12 mouse cellular contexts compared by ENCODE assay signal in the genomic region with DNA sequence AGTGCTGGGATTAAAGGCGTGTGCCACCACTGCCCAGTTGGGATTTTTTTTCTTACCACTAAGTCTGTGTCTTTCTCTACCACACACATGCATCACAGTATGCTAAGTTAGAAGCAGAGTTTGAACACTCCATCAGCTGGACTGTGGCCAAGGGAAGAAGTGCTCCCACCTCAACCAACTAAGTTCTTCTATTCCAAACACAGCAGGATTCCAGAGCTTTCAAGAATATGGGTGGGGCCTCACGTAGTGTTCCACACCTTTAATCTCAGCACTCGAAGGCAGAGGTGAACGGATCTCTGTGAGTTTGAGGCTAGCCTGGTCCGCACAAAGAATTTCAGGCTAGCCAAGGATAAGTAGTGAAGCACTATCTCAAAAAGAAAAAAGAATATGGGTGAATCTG.
"Had no signal": no experiment of that assay in that cellular context is flagged by ENCODE, and none has a peak within 500 bp of the region (broad histone marks: within the 10 kb centered on the region; RNA-seq: fewer than 3 reads in every experiment).

No protein-coding gene starts in this region.

- DNase-seq: retina, postnatal 1 day; right cerebral cortex, adult 18-20 months; right cerebral cortex, postnatal 14 days; right cerebral cortex, postnatal 25 days; right cerebral cortex, postnatal 4 days; spleen, adult 18-20 months; thymus, adult 18-20 months; thymus, adult 2 months; thymus, postnatal 14 days; thymus, postnatal 25 days; thymus, postnatal 36 days; thymus, postnatal 4 days had no signal
